Mouse (Mus musculus): ENCODE measurements at regions not wholly inside any gene's neighbourhood (a gene's known extent, or its start where the extent isn't known, plus 50 kb on each side); places are given as distances from the start of the nearest gene placed in this dataset.

- DNase-seq (ENCODE audit: low read depth), result no peak
Observed at GRCm38 (mm10) chr8:10869866-10870265, 138.4 kb downstream of the Irs2 start.

- no peak for DNase-seq (ENCODE audit: low read depth)
Observed at GRCm38 (mm10) chr8:10866696-10867395, 141.4 kb downstream of the Irs2 start.

- no peak for DNase-seq (ENCODE audit: low read depth)
Observed at GRCm38 (mm10) chr8:10865941-10866513, 142.2 kb downstream of the Irs2 start.

GRCm38 (mm10) chr8:10865415-10865821 lies 142.8 kb downstream of the Irs2 start:
- DNase-seq (ENCODE audit: low read depth), result peak; percentile 77

- DNase-seq (ENCODE audit: low read depth), result no peak
Observed at GRCm38 (mm10) chr8:10862442-10862841, 145.8 kb downstream of the Irs2 start.

- no peak for DNase-seq (ENCODE audit: low read depth)
Observed at GRCm38 (mm10) chr8:10860810-10861209, 147.4 kb downstream of the Irs2 start.

GRCm38 (mm10) chr8:10857874-10858273 lies 150.4 kb downstream of the Irs2 start:
- no peak for DNase-seq (ENCODE audit: low read depth)

- DNase-seq (ENCODE audit: low read depth), result no peak
Observed at GRCm38 (mm10) chr8:10856996-10857720, 151.1 kb downstream of the Irs2 start.

- DNase-seq (ENCODE audit: low read depth), result no peak
Observed at GRCm38 (mm10) chr8:10855696-10856095, 152.6 kb downstream of the Irs2 start.

- no peak for DNase-seq (ENCODE audit: low read depth)
Observed at GRCm38 (mm10) chr8:10855131-10855530, 153.1 kb downstream of the Irs2 start.

- no peak for DNase-seq (ENCODE audit: low read depth)
Observed at GRCm38 (mm10) chr8:10854600-10854999, 153.7 kb downstream of the Irs2 start.

GRCm38 (mm10) chr8:10853901-10854300 lies 154.4 kb downstream of the Irs2 start:
- DNase-seq (ENCODE audit: low read depth), result no peak

- DNase-seq (ENCODE audit: low read depth), result no peak
Observed at GRCm38 (mm10) chr8:10849916-10850315, 158.3 kb downstream of the Irs2 start.

GRCm38 (mm10) chr8:10845607-10846006 lies 162.7 kb downstream of the Irs2 start:
- DNase-seq (ENCODE audit: low read depth), result no peak

GRCm38 (mm10) chr8:10840853-10841531 lies 167.3 kb downstream of the Irs2 start:
- no peak for DNase-seq (ENCODE audit: low read depth)

- DNase-seq (ENCODE audit: low read depth), result no peak
Observed at GRCm38 (mm10) chr8:10840044-10840443, 168.2 kb downstream of the Irs2 start.

GRCm38 (mm10) chr8:10835054-10835453 lies 173.2 kb downstream of the Irs2 start:
- DNase-seq (ENCODE audit: low read depth), result no peak

- no peak for DNase-seq (ENCODE audit: low read depth)
Observed at GRCm38 (mm10) chr8:10831864-10832263, 176.4 kb downstream of the Irs2 start.

GRCm38 (mm10) chr8:10831277-10831676 lies 177.0 kb downstream of the Irs2 start:
- DNase-seq (ENCODE audit: low read depth), result no peak

GRCm38 (mm10) chr8:10830835-10831234 lies 177.4 kb downstream of the Irs2 start:
- DNase-seq (ENCODE audit: low read depth), result no peak

- DNase-seq (ENCODE audit: low read depth), result no peak
Observed at GRCm38 (mm10) chr8:10828580-10828979, 179.7 kb downstream of the Irs2 start.

- no peak for DNase-seq (ENCODE audit: low read depth)
Observed at GRCm38 (mm10) chr8:10827560-10827959, 180.7 kb downstream of the Irs2 start.

GRCm38 (mm10) chr8:10825981-10826380 lies 182.3 kb downstream of the Irs2 start:
- no peak for DNase-seq (ENCODE audit: low read depth)
